Mouse (Mus musculus): ENCODE data around the gene Ddx3x.
"Not testable (repeated sequence)": the region's sequence is repeated elsewhere in the genome, so short reads cannot be mapped to it uniquely, and the experiment has no call there.

Gene Ddx3x

DNA sequence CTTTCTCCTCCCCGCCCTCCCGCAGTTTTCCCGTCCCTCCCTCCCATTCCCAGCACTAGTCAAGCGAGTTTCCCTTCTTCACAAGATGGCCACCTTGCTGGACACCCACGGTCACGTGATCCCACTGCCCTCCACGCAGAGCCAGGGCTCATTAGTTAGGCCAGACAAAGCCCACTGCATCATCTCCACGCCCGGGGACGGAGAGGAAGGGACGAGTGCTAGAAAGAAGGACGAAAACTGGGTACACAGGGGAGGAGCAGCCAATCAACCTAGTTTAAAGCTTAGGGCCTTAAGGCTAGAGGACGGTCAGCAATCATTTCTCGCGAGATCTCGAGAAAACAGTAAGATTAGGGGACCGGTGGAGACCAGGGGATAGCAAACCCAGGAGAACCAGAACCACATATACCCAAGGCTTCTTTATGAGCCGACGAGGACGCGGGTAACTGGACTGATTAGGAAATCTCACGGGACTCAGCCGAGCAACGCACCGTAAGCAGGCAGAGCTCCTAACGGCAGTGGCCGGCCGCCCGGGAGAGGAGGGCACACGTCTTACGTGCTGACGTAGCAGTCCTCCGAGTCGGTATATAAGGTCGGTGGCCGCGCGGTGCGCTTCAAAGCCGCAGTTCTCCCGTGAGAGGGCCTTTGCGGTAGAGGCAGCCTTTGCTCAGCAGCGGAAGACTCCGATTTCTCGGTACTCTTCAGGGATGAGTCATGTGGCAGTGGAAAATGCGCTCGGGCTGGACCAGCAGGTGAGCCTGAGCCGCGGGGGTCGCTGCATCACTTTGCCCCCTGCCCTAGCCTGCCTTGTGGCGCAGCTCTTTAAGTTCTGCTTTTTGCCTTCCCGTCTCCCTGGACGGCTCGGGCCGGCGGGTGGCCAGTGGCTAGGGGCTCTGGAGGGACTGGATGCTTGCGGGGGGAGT lies at the start of gene Ddx3x:
Gene Ddx3x, plus strand, starts transcription at position 562 of the 920 bp plus-strand sequence.
- peak; percentile 85 to 95 for DNase-seq

- no peak for DNase-seq
Observed at GRCm38 (mm10) chrX:13231243-13231642, 49.5 kb upstream of the Ddx3x start.

GRCm38 (mm10) chrX:13232834-13233233 lies 47.9 kb upstream of the Ddx3x start:
- DNase-seq: not testable (repeated sequence)

- no peak for DNase-seq
Observed at GRCm38 (mm10) chrX:13233631-13234030, 47.1 kb upstream of the Ddx3x start.

DNA sequence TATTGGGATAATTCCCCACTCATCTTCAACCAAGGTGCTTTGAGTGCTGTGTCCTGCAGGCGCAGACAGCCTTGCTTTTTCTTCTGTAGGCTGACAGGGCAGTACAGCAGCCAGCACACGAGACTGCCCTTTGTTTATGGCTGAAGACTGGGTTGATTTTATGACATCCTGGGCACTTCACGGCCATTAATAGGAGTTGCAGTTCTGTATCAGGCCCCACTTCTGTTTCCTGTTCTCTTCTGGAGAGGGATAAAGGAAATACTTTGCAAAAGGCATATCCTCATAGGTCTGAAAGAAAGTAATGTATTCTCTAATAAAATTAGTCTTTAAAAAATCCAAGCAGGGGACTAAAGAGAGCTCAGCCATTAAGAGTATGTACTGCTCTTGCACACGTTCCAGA lies 46.1 kb upstream of the Ddx3x start:
- DNase-seq: no peak

DNA sequence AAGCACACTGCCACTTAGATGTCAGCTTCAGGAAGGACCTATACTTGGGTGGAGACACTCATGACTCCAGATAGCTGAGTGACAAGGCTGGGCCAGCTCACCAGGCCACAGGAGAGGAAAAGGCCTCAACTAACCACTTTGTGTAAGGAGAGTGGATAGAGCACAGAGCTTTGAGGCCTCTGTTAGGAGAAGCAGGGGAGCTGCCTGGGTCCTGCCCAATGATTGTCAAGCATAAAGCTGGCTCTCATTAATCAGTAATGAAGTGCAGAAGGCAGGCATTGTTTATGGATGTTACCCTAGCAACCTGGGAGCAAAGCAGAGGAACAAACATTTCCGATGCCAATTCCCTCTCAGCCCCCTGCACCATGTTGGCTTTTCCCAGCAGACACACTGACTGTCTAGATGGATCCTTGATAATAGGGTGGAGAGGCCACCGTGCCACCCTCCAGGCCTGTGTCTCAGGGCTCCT lies 44.6 kb upstream of the Ddx3x start:
- no peak for DNase-seq

GRCm38 (mm10) chrX:13239455-13239854 lies 41.3 kb upstream of the Ddx3x start:
- no peak for DNase-seq

DNA sequence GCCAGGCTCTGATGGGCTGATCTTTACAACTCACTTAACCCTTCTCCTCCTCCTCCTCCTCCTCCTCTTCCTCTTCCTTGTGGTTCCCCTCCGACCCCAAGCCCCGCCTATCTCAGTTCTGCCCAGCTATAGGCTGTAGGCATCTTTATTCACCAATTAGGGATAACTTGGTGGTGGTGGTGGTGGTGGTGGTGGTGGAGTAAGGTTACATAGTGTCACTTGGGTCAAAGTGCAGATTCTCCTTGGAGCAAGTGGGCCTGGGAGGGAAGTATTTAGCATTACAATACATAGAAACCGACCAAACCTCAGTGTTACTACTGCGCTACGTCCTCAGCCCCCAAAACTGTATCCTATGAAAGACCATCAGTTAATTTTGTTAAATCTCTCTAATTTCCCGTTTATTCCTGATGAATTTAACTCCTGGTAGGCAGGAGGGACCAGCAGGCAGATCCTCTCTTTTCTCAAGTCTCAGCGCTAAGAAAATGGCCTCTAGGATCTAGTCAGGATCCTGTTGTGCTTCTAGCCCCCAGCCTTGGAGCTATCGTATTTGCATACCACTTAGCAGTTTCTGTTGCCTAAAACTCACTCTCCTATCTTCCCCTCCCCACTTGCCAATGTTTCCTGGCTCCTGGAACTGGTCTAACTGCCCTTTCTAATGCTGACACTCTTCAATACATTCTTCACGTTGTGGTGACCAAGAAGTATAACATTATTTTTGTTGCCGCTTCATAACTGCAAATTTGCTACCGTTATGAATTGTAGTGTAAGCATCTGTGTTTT lies 39.9 kb upstream of the Ddx3x start:
- DNase-seq: no peak

DNA sequence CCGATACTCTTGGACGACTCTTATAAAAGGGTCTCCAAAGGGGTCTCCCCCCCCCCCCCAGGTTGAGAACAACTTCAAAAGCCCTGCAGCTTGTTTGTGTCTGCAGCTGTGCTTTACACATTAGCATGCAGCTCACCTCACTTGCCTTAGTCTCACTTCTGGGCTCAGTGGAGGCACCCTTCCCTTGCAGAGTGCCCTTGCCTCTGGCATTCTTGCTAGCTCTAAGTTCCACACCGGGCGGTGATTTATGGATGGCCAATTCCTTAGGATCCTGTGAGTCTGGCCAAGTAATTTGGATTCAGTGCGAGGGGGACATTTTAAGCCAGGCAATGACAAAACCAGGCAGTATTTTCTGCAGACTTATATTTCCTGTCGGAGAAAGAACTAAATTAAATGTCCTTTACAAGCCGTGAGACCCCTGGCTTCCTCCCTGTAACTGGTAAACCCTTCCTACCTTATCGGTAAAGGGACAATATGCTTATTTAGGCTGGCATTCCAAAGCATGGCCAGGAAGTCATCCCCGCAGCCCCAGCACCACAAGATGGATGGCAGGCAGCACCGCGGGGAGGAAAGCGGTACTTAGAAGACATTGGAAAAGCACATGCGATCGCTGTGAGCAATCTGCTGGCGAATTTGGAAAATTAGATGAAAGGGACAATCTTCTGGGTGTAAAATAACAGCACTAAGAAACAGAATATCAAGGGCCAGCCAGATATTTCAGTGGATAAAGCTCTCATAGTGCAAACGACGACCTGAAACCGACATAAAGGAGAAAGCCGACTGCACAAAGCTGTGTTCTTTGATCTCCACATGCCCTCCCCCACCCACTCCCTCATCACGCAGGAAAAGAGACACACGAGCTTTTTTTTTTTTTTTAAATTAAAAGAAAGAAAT lies 39.1 kb upstream of the Ddx3x start:
- peak; percentile 38 to 53 for DNase-seq

GRCm38 (mm10) chrX:13242320-13243096 lies 38.3 kb upstream of the Ddx3x start:
- peak; percentile 80 for DNase-seq

DNA sequence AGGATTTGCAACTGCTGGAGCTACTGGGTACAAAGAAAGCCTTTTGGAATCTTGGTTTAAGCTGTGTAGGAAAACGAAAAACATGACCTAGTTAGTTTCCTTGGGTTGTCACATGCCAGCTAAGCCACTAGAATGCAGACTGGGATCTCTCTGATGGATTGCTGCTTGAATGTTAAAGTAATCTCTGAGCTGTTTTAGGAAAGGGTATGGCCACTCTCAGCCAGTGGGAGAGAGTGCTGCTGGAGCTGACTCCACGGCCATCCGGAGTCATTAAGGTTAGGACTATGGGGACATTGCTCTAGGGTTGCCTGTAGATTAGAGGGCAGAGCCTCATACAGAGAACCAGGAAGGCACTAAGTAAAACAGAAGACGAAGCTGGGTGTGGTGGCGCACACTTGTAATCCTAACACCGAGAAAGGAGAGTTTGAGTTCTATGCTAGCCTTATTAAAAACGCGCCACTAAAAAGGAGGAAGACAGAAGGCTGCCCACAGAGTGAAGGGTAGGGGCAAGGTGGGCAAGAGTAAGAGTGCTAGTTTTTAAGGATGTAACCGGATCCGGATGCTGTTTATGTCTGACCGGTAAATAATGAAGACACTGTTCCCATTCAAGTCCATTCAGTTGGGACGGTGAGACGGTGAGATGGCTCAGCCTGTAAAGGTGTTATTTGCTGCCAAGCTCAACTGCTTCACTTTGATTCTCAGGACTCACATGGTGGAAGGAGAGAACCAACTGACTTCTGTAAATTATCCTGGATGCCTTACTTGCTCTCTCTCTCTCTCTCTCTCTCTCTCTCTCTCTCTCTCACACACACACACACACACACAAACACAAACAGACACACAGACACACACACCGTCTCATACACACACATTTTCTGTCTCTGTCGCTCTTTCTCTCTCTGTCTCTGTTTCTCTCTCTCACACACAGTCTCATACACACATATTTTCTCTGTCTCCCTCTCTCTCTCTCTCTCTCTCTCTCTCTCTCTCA lies 37.3 kb upstream of the Ddx3x start:
- peak; percentile 16 to 37 for DNase-seq

DNA sequence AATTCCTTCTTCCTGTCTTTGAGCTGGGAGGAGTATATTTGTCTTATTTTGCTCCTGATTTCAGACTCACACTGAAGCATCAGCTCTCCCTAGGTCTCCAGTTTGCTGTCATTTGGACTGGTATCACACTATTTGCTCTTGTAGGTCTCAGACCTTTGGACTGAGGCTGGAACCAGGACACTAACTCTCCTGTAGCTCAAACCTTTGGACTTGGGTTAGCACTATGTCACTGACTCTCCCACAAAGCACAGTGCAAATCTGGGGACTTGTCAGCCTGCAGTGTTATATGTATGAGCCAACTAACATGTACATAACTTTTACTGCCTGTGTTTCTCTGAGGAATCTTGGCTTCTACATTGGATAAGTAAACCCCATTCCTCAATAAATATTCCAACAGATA lies 36.2 kb upstream of the Ddx3x start:
- no peak for DNase-seq

- no peak for DNase-seq
Observed at GRCm38 (mm10) chrX:13245027-13245426, 35.7 kb upstream of the Ddx3x start.

- no peak for DNase-seq
Observed at GRCm38 (mm10) chrX:13251683-13252082, 29.1 kb upstream of the Ddx3x start.

DNA sequence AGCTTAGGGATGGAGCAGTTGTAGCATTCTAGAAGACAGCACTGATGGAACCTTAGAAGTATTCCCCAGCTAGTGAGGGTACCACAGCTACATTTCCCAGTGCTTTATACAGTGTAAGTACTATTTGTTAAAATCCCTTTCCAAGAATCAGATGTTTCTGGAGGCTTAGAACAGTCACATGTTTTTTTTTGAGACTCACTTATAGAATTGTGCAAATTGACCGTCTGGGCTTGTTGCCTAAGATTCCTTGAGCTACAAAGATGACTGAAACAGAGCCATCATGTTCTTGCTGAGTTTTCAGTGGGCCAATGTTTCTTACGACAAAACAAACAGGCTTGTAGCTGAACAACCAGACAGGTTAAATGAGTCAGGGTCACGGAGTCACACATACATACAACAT lies 26.5 kb upstream of the Ddx3x start:
- no peak for DNase-seq

DNA sequence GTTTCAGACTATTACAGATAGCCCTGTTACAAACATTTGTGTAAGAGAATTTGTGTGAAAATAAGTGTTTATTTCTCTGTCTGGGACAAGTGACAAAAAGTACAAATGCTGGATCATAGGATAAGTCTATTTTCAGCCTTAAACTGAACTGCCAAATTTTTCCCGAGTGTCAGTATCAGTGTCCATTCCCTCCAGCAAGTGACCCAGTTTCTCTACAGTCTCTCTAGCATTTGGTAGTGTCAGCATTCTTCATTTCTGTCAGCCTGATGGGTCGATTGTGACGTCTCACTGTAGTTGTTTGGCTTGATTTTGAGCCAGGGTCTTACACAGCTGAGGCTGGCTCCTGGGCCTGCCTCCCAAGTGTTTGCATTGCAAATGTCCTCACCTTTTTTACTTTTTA lies 17.4 kb upstream of the Ddx3x start:
- no peak for DNase-seq

GRCm38 (mm10) chrX:13275519-13276137 lies 5.1 kb upstream of the Ddx3x start:
- no peak for DNase-seq

DNA sequence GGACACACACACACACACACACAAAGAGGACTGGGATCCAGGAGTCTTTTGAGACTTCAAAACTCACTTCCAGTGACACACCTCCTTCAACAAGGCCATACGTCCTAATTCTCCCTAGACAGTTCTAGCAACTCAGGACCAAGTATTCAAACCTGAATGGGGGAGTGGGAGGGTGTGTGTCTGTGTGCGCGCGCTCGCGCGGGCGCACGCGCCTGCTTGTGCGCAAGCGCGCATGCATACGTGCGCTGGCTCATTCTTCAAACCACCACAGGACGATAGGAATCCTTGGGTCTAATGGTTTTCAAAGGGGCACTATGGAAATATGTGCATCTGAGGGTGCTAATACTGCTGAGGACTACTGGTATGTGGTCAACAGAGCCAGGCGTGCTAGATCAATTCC lies 1.8 kb upstream of the Ddx3x start:
- no peak for DNase-seq

GRCm38 (mm10) chrX:13280037-13280408 lies 747 bp upstream of the Ddx3x start:
- peak; percentile 55 to 76 for DNase-seq
